Mouse (Mus musculus) activated CD4-positive, CD25-positive, alpha-beta regulatory T cell, adult 9 weeks (primary cell): Measurements from ENCODE around the gene Slc1a1. TPM values are rescaled to one million over a fixed set of nuclear protein-coding genes. Genes with fewer than 3 reads are reported as not detected.

Experiments
- polyA plus RNA-seq: library from polyadenylated mRNA; unstranded; fragments of 100-300 nt; shearing (Covaris generic); gene quantifications from one replicate; pipeline ENCODE4 v1.2.1, GENCODE M21; 2017

Gene Slc1a1
- polyA plus RNA-seq: 0.34 TPM

GRCm38 (mm10) chr19:28834798-28835499 lies at the start of gene Slc1a1:
Gene Slc1a1, plus strand, starts transcription at chr19:28835049.

Other genes with a start within 250 kb of the Slc1a1 start
- 0.48 TPM for gene Glis3, start 155.0 kb upstream of the Slc1a1 start, polyA plus RNA-seq
- gene Plpp6, start 128.9 kb downstream of the Slc1a1 start, polyA plus RNA-seq: 0.84 TPM
- not detected for gene 4430402I18Rik, start 132.8 kb downstream of the Slc1a1 start, polyA plus RNA-seq
- 41.9 TPM for gene Cdc37l1, start 155.3 kb downstream of the Slc1a1 start, polyA plus RNA-seq
- gene Ak3, start 212.9 kb downstream of the Slc1a1 start, polyA plus RNA-seq: 19.9 TPM